Mouse (Mus musculus) forebrain, embryonic 13.5 days (tissue): ENCODE results near the gene Sema3f. TPM values are rescaled to one million over a fixed set of nuclear protein-coding genes. Genes with fewer than 3 reads are reported as not detected.

Source experiments
- ATAC-seq: fragments of 200-750 bp; cut with Nextera tagmentation; 2 replicates; pipeline ENCODE4 v1.8.0; 2017
- H3K27ac ChIP-seq: fragments of 300-500 bp; sonication (generic); 2 replicates; pipeline ENCODE4 v1.5.1; 2015; ENCODE audit warnings: inconsistent platforms, mild to moderate bottlenecking, moderate library complexity
- H3K27me3 ChIP-seq: fragments of 300-500 bp; sonication (generic); 2 replicates; pipeline ENCODE4 v1.6.1; 2015; ENCODE audit warnings: mild to moderate bottlenecking, inconsistent platforms
- H3K36me3 ChIP-seq: fragments of 300-500 bp; sonication (generic); 2 replicates; pipeline ENCODE4 v1.6.1; 2015; ENCODE audit warnings: mild to moderate bottlenecking, inconsistent platforms; ENCODE audit not compliant: poor library complexity, severe bottlenecking
- H3K4me1 ChIP-seq: fragments of 300-500 bp; sonication (generic); 2 replicates; pipeline ENCODE4 v1.6.1; 2015; ENCODE audit warnings: inconsistent platforms
- H3K4me2 ChIP-seq: fragments of 300-500 bp; sonication (generic); 2 replicates; pipeline ENCODE4 v1.6.1; 2015; ENCODE audit warnings: inconsistent platforms, mild to moderate bottlenecking, moderate library complexity
- H3K4me3 ChIP-seq: fragments of 300-500 bp; sonication (generic); 2 replicates; pipeline ENCODE4 v1.5.1; 2015; ENCODE audit warnings: mild to moderate bottlenecking, inconsistent platforms
- H3K9ac ChIP-seq: fragments of 300-500 bp; sonication (generic); 2 replicates; pipeline ENCODE4 v1.6.1; 2015; ENCODE audit warnings: mild to moderate bottlenecking, inconsistent platforms
- H3K9me3 ChIP-seq: fragments of 300-500 bp; sonication (generic); replicated peaks from 2 replicates; pipeline ENCODE4 v1.6.1; 2016; ENCODE audit warnings: inconsistent platforms
- WGBS: fragments of 180-500 bp; shearing (Covaris S2); methylation state at CpG from one replicate; pipeline ENCODE4 v1.1.7; 2015; 5-methylcytosine and 5-hydroxymethylcytosine counted together
- polyA plus RNA-seq: library from polyadenylated mRNA; unstranded; fragments of >200 nt; fragmentation: Nextera tagmentation; extraction: Ambion mirVana; gene quantifications from 2 replicates; pipeline ENCODE4 v1.2.1, GENCODE M21; 2015

Sema3f gene
- polyA plus RNA-seq, 1 experiment from 2014 or later = 6.8 TPM

- H3K4me3 ChIP-seq = peak within 1 kb of the TSS; percentile 87
- peak within 1 kb of the TSS; percentile 99 for H3K4me2 ChIP-seq
- peak; percentile 94 for ATAC-seq
- no peaks in the 10 kb centered on the region for H3K9me3 ChIP-seq
- peak within 1 kb of the TSS; percentile 99 for H3K27ac ChIP-seq
- 4% methylated on average over 38 of the region's 38 CpGs for WGBS
- no peaks in the 10 kb centered on the region for H3K27me3 ChIP-seq
- H3K9ac ChIP-seq = peak within 1 kb of the TSS; percentile 93
- H3K4me1 ChIP-seq = peaks cover 69% of the 10 kb centered on the region
- H3K36me3 ChIP-seq = no peaks in the 10 kb centered on the region
These were observed 74.8 kb downstream of the Sema3f start, which contains the start of gene Gnai2 for GRCm38 (mm10) chr9:107635279-107636028. Gnai2 (minus strand) TSS chr9:107635367.

GRCm38 (mm10) chr9:107634406-107635278, 75.6 kb downstream of the Sema3f start:
- Histone ChIP-seq H3K4me1 (peaks cover 73% of the 10 kb centered on the region), H3K27ac (peak overlapping the region; percentile 99), H3K4me3 (peak overlapping the region; percentile 87), H3K9ac (peak overlapping the region; percentile 93), H3K4me2 (peak overlapping the region; percentile 99), H3K27me3 (no peaks in the 10 kb centered on the region), H3K9me3 (no peaks in the 10 kb centered on the region), H3K36me3 (no peaks in the 10 kb centered on the region)
- peak; percentile 2 for ATAC-seq
- under 1% methylated on average over 35 of the region's 35 CpGs for WGBS

- Histone ChIP-seq H3K9me3 (no peaks in the 10 kb centered on the region), H3K27ac (peak overlapping the region; percentile 99), H3K9ac (peak overlapping the region; percentile 93), H3K4me3 (peak overlapping the region; percentile 87), H3K4me2 (peak overlapping the region; percentile 99), H3K36me3 (no peaks in the 10 kb centered on the region), H3K27me3 (no peaks in the 10 kb centered on the region), H3K4me1 (peaks cover 81% of the 10 kb centered on the region)
- 0% methylated on average over 15 of the region's 15 CpGs for WGBS
- ATAC-seq = no peak
These were observed 76.4 kb downstream of the Sema3f start for GRCm38 (mm10) chr9:107633661-107634405.

GRCm38 (mm10) chr9:107633091-107633660, 77.1 kb downstream of the Sema3f start:
- Histone ChIP-seq H3K27ac (peak overlapping the region; percentile 99), H3K9ac (peak overlapping the region; percentile 93), H3K9me3 (no peaks in the 10 kb centered on the region), H3K4me2 (peak overlapping the region; percentile 99), H3K36me3 (no peaks in the 10 kb centered on the region), H3K27me3 (no peaks in the 10 kb centered on the region), H3K4me1 (peaks cover 88% of the 10 kb centered on the region), H3K4me3 (peak overlapping the region; percentile 87)
- ATAC-seq = peak; percentile 16; the same call in 1 of the 2 replicates
- 1% methylated on average over 32 of the region's 33 CpGs for WGBS

- H3K4me2 ChIP-seq = peak overlapping the region; percentile 99
- no peak for ATAC-seq
- H3K9ac ChIP-seq = peak overlapping the region; percentile 93
- no peaks in the 10 kb centered on the region for H3K9me3 ChIP-seq
- peak overlapping the region; percentile 99 for H3K27ac ChIP-seq
- H3K27me3 ChIP-seq = no peaks in the 10 kb centered on the region
- H3K4me1 ChIP-seq = peaks cover 90% of the 10 kb centered on the region
- 6% methylated on average over 6 of the region's 6 CpGs for WGBS
- H3K4me3 ChIP-seq = peak overlapping the region; percentile 87
- H3K36me3 ChIP-seq = no peaks in the 10 kb centered on the region; the same call in 1 of the 2 replicates
These were observed 77.8 kb downstream of the Sema3f start for GRCm38 (mm10) chr9:107632478-107632877.

- Histone ChIP-seq H3K36me3 (no peaks in the 10 kb centered on the region; the same call in 1 of the 2 replicates), H3K9ac (peak overlapping the region; percentile 93), H3K9me3 (no peaks in the 10 kb centered on the region), H3K27ac (peak overlapping the region; percentile 99), H3K27me3 (no peaks in the 10 kb centered on the region), H3K4me2 (peak overlapping the region; percentile 99), H3K4me3 (peak overlapping the region; percentile 87), H3K4me1 (peaks cover 90% of the 10 kb centered on the region)
- WGBS = 53% methylated on average over 8 of the region's 8 CpGs
- ATAC-seq = no peak
These were observed 78.4 kb downstream of the Sema3f start for GRCm38 (mm10) chr9:107631861-107632260.

Other genes starting within 250 kb of the Sema3f start
- 36.9 TPM in 2 replicates for gene Tmem115, start 176.5 kb downstream of the Sema3f start, polyA plus RNA-seq
- 23.2 and 25.7 TPM in 2 replicates for gene Cyb561d2, start 168.3 kb downstream of the Sema3f start, polyA plus RNA-seq
- 59.0 and 61.9 TPM in 2 replicates for gene Nprl2, start 168.2 kb downstream of the Sema3f start, polyA plus RNA-seq
- gene Zmynd10, start 163.2 kb downstream of the Sema3f start, polyA plus RNA-seq = 2.0 and 4.0 TPM in 2 replicates
- 39.3 and 43.2 TPM in 2 replicates for gene Rassf1, start 158.9 kb downstream of the Sema3f start, polyA plus RNA-seq
- 80.7 and 84.8 TPM in 2 replicates for gene Tusc2, start 147.2 kb downstream of the Sema3f start, polyA plus RNA-seq
- gene Hyal2, start 142.5 kb downstream of the Sema3f start, polyA plus RNA-seq = 85.4 and 99.5 TPM in 2 replicates
- gene Hyal1, start 133.5 kb downstream of the Sema3f start, polyA plus RNA-seq = 8.4 and 8.5 TPM in 2 replicates
- 14.5 and 17.9 TPM in 2 replicates for gene Naa80, start 131.6 kb downstream of the Sema3f start, polyA plus RNA-seq
- 1.1 and 1.5 TPM in 2 replicates for gene Hyal3, start 129.7 kb downstream of the Sema3f start, polyA plus RNA-seq
- gene Ifrd2, start 122.8 kb downstream of the Sema3f start, polyA plus RNA-seq = 15.4 and 20.8 TPM in 2 replicates
- gene Sema3b, start 101.2 kb downstream of the Sema3f start, polyA plus RNA-seq = 1.8 and 2.0 TPM in 2 replicates
- gene Gnai2, start 75.1 kb downstream of the Sema3f start, polyA plus RNA-seq = 397 and 426 TPM in 2 replicates
- 14.3 and 14.6 TPM in 2 replicates for gene Slc38a3, start 40.9 kb downstream of the Sema3f start, polyA plus RNA-seq
- 1.3 and 1.8 TPM in 2 replicates for gene Gnat1, start 30.8 kb downstream of the Sema3f start, polyA plus RNA-seq
- gene Rbm5, start 60.5 kb upstream of the Sema3f start, polyA plus RNA-seq = 256 and 261 TPM in 2 replicates
- 125 and 129 TPM in 2 replicates for gene Rbm6, start 162.8 kb upstream of the Sema3f start, polyA plus RNA-seq
- 18.9 and 20.6 TPM in 2 replicates for gene Mon1a, start 177.7 kb upstream of the Sema3f start, polyA plus RNA-seq
- gene Mst1r, start 196.4 kb upstream of the Sema3f start, polyA plus RNA-seq = 0.46 and 0.74 TPM in 2 replicates
- gene Actl11, start 218.0 kb upstream of the Sema3f start, polyA plus RNA-seq = not detected in 2 replicates
- 23.6 and 27.2 TPM in 2 replicates for gene Camkv, start 225.2 kb upstream of the Sema3f start, polyA plus RNA-seq
- gene Traip, start 239.7 kb upstream of the Sema3f start, polyA plus RNA-seq = 21.7 and 23.6 TPM in 2 replicates